Mouse (Mus musculus) fat pad, adult 2 months (tissue): Measurements from ENCODE around the gene H2-K1.
"Not testable (repeated sequence)": the region's sequence is repeated elsewhere in the genome, so short reads cannot be mapped to it uniquely, and the experiment has no call there.

ENCODE experiments used
- DNase-seq: peaks from one replicate; pipeline ENCODE4 v3.0.0-alpha.2; 2011; ENCODE audit warnings: low read depth, low spot score; ENCODE audit errors: extremely low read depth

The H2-K1 gene

DNA sequence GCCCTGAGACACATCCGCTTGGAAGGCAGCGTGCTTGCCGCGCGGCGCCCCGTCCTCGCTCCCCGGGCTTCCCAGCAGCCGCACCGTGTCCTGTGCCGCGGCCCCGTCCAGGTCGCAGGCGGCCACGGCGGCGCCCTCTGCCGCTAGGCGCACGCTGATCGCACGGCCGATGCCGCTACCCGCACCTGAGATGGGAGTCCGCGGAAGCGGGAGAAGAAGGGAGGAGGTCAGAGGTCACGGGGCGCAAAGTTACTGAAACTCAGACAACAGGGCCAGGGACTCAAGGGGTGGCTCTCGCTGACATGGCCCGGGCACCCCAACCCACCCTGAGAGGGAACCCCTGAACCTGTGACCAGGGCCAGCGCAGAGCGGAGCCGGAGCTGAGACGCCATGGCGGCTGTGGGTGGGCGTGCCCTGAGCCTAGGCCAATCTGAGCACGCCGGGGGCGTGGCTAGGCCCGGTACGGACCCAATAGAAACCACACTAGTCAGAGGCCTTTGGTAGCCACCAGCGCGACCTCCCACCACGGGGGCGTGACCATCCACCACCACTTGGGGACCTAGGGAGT lies 27.6 kb upstream of the H2-K1 start, which contains the start of gene H2-Ke6:
H2-Ke6 (minus strand) TSS at position 405 of the 568 bp plus-strand sequence.
- peak; percentile 25 for DNase-seq

DNA sequence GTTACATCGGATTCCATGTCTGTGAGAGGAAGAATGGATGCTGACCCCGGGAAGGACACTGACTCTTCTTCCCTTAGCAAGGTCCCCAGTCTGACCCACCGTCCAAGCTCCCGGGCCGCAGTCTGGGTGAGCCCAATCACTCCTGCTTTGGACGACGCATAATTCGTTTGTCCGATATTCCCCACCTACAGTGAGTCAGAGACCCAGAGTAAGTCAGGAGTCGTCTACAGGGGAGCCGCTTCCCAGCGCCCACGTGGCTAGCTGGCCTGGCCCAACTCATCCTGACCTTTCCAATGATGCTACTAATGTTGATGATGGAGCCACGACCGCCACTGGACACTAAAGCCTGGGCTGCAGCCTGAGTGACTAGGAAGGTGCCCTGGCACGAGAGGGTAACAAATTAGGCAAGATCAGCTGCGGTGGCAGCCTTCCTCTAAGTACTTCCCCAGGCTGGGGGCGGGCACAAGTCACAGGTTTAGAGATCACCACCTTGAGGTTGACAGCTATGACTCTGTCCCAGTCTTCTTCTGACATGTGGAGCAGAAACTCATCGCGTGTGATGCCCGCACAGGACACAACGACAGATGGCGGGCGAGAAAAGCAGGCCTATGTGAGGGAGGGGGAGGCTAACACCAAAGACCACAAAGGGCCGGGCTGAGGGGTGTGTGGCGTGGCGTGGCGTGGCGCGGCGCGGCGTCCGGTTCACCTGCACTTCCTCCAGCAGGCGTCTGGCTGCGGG lies 26.9 kb upstream of the H2-K1 start:
- DNase-seq, result peak; percentile 21

DNA sequence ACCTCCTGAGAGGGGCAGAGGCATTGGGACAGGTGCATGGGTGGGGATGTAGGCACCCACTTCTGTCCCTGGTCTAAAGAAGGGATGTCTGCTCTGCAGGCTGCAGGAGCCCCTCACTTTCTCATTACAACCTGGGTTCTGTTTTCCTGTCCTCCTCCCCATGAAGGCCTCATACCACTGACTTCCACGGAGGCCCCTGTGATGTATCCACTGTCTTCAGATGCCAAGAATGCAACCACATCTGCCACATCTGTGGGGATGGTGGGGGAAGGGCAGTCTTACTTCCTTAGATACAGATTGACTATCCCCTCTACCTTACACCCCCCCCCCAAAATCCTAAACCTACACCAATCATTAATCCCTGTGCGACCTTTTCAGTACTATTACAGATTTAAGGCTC lies 26.1 kb upstream of the H2-K1 start:
- no peak for DNase-seq

DNA sequence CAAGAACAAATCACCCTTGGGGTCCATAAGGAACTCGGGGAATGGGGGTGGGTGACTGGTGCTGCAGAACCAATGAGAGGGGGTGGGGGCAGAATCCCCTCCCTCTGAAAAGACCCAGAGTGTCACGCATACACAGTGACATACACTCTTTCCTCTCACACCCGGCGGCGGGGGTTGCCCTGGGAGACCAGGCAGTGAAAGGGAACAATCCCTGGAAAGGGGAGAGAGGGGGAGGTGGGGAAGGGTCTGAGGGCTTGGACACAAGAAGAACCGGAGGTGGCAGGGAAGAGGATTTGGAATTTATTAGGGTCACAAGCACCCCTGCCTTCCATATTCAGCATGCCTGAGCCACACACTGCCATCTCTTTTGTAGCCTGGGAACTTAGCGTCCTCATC lies 25.6 kb upstream of the H2-K1 start:
- DNase-seq, result no peak

DNA sequence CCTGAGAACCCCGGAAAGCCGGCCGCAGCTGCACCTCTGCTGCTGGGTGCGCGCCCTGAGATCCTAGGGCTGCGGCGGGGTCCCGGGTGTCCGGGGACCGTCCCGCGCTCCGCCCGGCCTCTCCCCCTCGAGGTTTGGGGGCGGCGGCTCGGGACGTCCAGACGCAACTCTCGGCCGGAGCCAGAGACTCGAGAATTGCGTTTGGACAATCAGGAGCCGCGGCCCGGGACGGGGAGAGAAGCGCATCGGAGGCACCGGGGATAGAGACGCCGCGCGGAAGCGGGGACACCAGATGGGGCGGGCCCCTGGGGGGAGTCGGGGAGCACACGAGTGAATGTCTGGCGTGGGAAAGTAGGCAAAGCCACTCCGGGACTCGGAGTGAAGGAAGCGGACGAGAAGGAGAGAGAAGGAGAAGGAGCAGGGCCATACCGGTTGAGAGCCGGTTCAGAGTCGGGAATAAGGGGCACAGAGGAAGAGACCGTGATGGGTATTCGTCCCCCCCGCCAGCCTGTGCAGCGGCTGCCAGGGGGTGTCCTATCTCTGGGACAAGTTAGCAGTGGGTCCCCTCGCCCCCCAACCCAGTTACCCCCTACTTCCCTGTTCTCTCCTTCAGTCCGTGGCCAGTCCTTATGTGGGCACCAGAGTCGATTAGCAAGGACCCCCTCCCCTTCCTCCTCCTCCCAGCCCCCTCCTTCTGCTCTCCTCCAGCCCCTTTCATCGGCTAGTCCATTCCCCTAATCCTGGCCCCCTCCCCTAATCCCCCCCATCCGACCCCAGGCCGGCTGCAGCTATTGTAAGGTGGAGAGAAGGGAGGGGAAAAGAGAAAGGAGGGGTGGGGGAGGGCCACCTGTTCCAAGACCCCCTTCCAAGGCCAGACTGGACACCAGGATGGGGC lies 25.0 kb upstream of the H2-K1 start:
- no peak for DNase-seq

DNA sequence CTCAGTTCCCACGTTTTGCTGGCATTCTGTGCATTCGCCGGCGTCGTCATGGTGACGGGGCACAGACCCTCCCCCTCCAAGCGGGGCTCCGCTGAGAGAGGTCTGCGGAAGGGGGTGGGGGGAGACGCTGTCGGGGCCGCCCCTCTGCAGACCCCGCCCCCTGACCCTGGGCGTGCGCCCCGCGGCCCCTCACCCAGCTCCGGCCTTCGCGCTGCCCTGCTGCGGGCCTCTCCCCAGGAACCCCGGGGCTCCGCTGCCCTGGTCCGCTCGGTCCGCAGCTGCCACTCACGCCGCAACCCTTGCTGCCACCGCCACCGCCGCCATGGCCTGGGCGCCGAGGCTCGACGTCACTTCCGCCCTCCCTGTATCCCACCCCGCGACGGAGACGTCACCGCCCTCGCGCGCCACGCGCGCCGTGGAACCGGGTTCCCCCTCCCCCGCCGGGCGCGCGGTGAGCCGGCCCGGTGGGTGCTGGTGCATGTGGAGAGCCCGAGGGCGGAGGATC lies 24.2 kb upstream of the H2-K1 start, which contains the start of gene Ring1:
Ring1 (minus strand) TSS at position 364 of the 505 bp plus-strand sequence.
- no peak for DNase-seq

DNA sequence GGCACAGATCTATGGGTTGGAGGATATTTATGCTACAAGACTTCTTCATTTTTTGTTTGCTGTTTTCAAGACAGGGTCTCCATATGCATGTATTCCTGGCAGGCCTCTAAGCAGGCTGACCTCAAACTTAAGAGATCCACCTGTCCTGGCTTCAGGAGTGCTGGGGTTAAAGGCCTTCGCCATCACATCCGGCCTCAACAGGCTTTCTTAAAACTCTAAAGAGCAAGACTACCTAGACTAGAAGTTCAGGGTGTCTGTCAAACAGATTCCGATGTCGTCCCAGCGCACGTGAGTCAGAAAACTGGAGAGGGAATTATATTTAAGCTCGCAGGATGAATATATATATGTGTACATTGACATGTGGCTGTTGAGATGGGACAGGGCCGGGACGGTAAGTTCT lies 23.5 kb upstream of the H2-K1 start:
- DNase-seq, result no peak

DNA sequence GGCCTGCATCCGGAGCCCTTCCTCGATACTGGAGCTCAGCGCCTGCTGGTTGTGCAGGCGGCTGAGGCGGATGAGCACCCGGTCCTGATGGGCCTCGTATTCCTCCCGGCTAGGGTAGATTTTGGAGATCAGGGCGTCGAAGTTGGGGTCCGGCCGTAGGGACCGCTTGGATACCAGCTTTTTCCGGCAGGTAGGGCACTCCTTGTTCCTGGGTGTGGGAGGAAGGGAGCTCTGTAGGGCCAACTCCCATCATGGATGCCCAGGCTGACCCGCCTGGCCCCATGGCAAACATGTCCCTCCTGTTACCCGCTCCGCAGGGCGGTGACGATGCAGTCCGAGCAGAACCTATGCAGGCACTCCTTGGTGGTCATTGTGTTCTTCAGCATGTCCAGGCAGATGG lies 22.8 kb upstream of the H2-K1 start:
- DNase-seq, result no peak

DNA sequence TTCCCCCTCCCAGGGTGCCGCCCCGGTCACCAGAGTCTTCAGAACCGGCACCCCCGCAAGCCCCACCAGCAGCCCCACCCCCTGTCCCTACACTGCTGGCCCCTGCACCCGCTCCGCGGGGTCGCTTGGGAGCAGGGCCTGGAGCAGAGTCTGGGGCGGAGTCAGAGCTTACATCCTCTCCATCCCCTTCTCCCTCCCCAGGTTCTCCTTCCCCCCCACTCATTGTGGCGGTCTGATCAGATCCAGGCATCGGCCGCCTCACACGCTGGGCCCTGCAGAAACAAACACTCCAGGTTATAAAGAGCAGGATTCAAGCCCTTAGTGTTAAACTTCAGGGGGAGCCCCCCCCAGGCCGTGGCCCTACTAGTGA lies 22.3 kb upstream of the H2-K1 start:
- DNase-seq, result no peak

DNA sequence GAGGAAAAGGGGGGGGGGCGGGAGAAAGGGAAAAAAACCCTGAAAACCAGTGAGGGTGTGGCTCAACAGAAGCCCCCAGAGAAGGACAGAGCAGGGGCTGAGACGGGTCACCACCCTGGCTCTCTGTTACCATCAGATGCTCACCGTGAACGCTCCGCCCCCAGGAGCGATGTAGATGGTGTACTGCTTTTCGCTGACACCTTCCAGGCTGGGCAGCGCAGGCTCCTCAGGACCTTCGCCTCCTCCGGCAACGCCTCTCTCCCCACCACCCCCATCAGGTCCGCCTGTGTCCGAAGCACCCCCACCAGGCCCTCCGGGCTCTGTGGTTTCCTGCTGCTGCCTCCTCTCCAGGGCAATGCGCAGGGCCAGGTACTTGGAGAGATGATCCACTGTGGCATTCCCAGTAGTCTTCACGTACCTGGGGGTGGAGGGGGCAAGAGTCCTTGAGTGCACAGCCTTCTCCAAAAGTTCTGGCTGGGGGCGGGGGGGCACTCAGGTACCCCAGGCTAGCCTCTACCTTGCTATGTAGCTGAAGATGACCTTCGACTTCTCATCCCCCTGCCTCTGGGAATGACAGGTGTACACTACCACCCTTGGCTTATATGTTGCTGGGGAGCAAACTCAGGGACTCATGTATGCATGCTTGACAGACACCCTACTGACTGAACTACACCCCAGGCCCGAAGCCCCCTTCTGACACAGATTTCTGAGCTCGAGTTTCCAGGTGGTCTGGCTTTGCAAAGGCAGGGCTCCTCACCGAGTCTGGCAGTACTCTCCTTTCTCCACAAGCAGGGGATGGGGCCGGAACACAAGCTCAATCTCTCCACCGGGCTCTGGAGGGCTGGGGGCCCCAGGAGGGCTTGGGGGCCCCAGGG lies 21.6 kb upstream of the H2-K1 start:
- no peak for DNase-seq

DNA sequence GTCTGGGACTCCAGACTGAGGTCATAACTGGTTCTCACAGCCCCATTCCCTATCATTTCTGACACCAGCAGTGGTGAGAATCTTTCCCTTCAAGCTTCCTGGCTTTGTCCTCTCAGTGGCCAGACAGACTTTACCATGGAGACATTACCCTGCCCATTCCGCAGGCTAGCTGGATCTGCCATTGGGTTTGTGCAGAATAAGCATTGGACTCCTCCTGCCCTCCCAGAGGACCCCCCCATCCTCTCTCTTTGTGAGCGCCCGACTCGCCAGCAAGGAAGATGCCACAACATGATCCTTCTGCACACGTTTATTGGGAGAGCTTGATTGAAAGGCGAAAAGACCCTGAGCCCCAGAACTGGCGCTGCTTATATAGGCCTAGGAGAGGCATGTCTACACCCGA lies 13.3 kb upstream of the H2-K1 start:
- no peak for DNase-seq

DNA sequence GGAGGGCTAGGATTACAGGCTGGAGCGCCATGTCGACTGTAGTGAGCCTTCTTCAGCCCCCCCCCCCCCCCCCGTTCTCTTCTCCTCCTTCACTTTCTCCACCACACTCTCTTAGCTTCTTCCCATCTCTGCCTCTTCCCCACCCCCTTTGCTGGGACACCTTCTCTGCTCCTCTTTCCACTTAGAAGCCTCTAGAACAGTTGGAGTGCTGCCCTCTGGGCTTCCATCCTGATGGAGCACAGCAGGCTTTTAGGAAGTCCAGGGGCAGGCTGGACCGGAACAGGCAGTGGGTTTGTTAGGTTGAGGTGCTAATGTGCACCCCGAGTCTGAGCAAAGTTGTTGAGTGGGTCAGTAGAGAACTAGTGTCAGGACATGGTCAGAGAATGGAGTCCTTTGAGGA lies 10.0 kb upstream of the H2-K1 start:
- DNase-seq, result no peak

DNA sequence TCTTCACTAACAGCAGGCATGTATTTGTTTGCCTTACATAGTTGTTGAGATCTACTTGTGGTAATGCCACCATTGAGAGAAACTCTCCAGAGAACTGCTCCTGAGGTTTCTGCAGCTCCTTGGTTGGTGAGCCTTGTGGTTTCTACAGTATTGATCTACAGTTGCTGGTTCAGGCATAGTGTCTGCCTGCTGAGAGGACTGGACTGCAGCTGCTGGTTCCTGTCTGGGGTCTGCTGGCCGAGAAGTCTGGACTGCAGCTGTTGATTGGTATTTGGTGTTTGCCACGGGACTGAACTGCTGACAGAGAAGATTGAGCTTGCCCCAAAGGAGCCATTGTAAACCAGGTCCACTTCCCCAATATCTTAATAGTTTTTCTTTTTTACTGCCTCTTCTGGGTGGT lies 6.4 kb upstream of the H2-K1 start:
- DNase-seq, result no peak

DNA sequence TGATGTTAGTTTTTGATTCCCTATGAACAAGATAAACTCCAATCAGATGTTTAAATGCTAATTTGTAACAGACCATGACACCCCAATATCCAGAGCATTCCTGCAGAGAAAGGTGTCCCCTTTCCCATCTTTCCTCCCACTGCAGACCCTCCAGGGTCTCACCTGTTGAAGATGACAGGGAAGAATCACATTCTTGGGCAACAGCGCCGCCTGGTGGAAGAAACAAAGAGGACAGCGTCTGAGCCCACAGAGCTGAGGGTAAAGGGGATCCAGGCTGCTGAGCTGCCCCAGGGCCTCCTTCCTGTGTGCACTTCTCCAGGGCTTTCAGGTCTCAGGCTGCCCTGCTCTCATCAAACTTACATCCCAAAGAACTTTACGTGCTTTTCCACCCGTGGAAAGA lies 3.3 kb upstream of the H2-K1 start:
- DNase-seq, result no peak

DNA sequence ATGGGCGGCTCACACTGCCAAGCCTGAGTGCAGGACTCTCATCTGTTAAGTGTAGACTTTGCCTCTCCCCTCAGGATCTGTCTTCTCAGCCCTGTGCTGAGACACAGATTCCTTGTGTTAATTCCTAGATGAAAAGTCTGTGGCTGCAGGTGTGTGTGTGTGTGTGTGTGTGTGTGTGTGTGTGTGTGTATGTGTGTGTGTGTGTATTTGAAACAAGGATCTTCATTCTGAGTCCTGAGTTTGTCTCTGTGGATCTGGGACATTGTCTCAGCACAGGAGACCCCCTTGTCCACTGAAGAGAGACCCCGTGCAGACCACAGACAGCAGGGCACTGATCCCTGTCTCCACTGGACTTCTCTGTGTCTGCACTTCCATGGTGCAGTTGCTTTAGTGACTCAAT lies 649 bp upstream of the H2-K1 start:
- not testable (repeated sequence) for DNase-seq

DNA sequence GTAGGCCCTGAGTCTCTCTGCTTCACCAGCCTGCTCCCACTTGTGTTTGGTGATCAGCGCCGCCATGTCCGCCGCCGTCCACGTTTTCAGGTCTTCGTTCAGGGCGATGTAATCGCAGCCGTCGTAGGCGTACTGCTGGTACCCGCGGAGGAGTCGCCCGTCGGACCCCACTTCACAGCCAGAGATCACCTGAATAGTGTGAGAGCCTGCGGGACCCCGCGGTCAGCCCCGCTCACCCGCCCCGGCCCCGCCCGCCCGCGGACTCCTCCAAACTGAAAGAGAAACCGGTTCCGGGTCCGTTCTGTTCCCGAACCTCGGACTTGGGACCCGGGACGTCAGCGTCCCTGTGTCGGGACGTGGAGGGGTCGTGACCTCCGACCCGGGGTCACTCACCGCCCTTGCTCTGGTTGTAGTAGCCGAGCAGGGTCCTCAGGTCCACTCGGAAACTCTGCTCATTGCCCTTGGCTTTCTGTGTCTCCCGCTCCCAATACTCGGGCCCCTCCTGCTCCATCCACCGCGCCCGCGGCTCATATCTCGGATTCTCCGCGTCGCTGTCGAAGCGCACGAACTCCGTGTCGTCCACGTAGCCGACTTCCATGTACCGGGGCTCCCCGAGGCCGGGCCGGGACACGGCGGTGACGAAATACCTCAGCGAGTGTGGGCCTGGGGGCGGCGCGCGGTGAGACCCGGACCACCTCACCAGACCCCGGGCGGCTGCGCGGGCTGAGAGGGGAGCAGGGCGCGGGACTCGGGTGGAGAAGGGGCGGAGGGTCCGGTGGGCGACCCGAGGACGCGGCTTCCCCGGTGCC lies 602 bp downstream of the H2-K1 start:
- DNase-seq, result no peak

DNA sequence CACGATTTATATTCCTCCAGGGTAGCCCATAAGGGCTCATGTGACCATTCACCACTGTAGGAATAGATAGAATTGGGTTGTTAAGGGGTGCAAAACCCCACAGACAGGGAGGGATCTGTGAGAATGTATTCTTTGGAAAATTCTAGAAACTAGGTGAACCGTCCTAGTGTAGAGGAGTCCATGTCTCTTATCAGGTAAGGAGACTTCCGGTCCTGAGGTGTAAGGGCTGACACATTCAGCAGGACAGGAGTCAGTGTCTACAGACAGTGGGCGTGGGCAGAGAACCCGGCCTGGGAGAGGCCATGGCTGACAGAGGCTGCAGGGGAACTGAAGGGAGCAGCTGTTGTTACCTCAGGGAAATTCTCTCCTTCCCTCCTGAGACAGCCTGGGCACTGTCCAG lies 1.4 kb downstream of the H2-K1 start:
- not testable (repeated sequence) for DNase-seq

DNA sequence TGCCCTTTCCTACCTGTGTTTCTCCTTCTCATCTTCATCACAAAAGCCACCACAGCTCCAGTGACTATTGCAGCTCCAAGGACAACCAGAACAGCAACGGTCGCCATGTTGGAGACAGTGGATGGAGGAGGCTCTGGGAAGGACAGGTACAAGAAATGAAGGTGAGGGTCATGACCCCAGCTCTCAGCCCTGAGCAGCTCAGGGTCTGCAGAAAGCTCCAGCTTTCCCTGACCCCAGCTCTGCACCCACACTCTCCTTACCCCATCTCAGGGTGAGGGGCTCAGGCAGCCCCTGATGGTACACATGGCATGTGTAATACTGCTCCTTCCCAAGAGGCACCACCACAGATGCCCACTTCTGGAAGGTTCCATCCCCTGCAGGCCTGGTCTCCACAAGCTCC lies 3.1 kb downstream of the H2-K1 start:
- DNase-seq, result not testable (repeated sequence)

DNA sequence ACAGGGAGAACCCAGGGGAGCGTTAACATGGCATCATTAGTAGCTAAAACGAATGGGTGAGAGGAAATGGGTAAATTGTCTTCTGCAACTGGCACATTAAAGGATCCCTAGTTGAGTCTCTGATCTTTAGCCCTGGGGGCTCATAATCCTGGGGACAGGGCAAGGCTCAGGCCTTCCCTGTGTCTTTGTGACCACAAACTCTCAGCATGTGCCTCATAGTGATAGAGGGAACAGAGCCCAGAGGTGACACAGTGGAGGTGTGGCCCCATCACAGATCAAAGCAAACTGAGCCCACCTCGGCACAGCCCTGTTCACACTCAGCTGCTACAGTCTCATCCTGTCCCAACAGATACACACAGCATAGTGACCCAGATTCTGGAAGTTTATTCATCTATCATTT lies 4.5 kb downstream of the H2-K1 start:
- no peak for DNase-seq

DNA sequence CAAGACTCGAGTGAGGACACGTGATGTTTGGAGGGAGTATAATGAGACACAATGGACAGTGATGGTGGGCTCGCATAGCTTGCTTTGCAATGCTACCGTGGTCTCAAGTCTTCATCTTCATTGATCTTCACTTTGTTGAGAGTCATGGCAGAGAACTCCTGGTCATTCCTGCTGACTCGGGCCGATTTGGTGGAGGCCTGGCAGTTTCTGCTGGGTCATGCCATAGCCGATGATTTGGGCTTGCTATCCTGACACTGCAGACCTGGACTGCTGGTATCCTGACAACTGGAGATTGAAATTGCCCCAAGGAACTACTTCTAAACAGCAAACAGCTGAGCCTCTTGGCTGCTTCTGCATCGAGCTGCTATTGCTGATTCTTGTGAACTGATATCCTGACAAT lies 5.2 kb downstream of the H2-K1 start:
- DNase-seq, result no peak
